Mouse (Mus musculus) neutrophil, adult 83 days (primary cell): ENCODE results near the gene Tmem126b. TPM values are rescaled to one million over a fixed set of nuclear protein-coding genes. Genes with fewer than 3 reads are reported as not detected.

Experiments used
- total RNA-seq, 2 experiments: library from RNA; stranded (reverse); gene quantifications; one replicate each; pipeline ENCODE4 v1.2.4; 2023

The Tmem126b gene
- 1 to 10 TPM; 4.9 to 5.0 TPM for total RNA-seq

GRCm38 (mm10) chr7:90475793-90476312 is at the start of gene Tmem126b:
Gene Tmem126b (minus strand): TSS chr7:90476001.

DNA sequence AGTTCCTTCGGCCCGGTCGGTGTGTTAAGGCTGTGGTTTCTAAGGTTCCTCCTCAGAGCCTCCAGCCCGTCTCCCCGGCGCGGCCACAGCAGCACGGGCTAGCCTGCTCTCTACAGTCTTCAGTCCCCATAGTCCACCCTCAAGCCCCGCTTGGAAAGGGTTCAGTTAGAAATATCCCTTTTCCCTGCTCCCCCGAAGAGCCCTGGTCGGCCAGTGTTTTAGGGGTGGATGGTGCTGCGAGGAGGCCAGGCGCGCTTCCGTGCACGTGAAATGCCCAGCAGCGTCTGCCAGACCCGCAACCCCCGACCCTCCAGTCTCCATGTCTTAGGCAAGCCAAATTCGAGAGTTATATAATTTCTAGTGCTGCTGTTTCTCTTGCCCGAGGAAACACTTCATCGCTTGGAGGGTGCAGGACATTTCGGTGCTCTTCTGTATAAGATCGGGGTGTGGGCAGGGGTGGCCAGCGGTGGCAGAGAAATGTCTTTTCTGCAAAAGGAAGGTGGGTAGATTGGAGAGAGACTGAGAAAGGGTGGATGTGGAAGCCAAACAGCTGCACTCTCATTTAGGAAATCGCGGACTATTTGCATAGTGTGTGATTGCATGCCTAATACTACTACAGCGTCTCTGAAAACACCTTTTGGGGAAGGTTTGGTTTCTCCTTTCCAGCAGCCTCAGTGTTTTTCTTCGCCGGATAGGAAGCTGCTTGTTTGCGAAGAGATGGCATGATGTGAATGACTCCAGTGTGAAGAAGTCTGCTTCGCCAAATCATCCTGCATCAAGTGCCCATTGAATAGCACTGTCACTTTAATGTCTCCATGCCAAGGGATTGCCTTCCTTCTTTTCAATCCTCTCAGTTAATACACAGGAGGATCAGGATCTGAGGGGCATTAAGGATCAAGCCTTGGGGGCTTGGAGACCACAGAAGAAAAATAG is 778 bp upstream of the Tmem126b start, which contains the start of gene Dlg2:
TSS of gene Dlg2 (plus strand) at position 360 of the 933 bp plus-strand sequence.

GRCm38 (mm10) chr7:90456845-90457468 is 18.8 kb downstream of the Tmem126b start, which contains the start of gene Tmem126a:
Gene Tmem126a (minus strand): TSS chr7:90457229.

DNA sequence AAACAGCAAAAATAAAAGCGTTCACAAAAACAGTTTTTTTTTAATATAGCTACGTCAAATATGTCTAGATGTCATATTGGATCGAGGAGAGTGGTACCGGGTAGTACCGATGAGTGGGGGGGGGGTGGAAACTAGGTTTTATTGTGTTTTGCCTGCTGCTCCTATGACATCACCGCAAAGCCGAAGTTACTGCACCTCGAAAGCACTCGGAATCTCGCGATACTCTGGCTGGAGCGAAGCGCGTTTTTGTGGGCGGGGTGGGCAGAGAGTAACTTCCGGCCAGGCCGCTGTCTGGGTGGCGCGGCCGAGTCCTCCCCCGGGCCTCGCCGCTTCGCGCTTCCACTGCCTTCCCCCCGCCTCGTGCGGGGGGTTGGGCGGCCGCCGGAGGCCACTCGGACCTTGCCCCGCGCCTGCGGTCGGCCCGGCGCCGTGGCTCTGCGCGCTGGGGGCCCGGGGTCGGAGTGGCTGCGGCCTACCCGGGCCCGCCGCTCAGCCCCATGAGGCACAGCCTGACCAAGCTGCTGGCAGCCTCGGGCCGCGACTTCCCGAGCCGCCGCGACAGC is 33.2 kb downstream of the Tmem126b start, which contains the start of gene Crebzf:
TSS of gene Crebzf (plus strand) at position 212 of the 563 bp plus-strand sequence.

GRCm38 (mm10) chr7:90426020-90427001 is 49.5 kb downstream of the Tmem126b start, which contains the start of gene Ccdc89:
Gene Ccdc89 (plus strand): TSS chr7:90426577.

Other genes with a start within 250 kb of the Tmem126b start
- not detected for gene Ccdc83, start 210.2 kb downstream of the Tmem126b start, total RNA-seq
- 1 to 10 TPM in 1 of 2 experiments, under 1 TPM in 1; 0.96 to 1.2 TPM for gene Sytl2, start 173.7 kb downstream of the Tmem126b start, total RNA-seq
- under 1 TPM in 1 of 2 experiments, not detected in 1; 0.15 TPM for gene Ccdc89, start 49.4 kb downstream of the Tmem126b start, total RNA-seq
- gene Crebzf, start 33.3 kb downstream of the Tmem126b start, total RNA-seq, result 10 to 100 TPM; 40.0 to 40.7 TPM
- gene Tmem126a, start 18.8 kb downstream of the Tmem126b start, total RNA-seq, result 10 to 100 TPM; 11.4 to 16.9 TPM
- under 1 TPM; 0.40 to 0.46 TPM for gene Dlg2, start 671 bp upstream of the Tmem126b start, total RNA-seq